Mouse (Mus musculus): ENCODE measurements around the gene Drg1. TPM values are rescaled to one million over a fixed set of nuclear protein-coding genes. Genes with fewer than 3 reads are reported as not detected.
A peak's percentile ranks its signal among the peaks of the same experiment; 100 is the strongest.

The Drg1 gene
- 150 and 155 TPM in 2 replicates for polyA plus RNA-seq (2014; fragmentation: Nextera tagmentation; extraction: Ambion mirVana)

DNA sequence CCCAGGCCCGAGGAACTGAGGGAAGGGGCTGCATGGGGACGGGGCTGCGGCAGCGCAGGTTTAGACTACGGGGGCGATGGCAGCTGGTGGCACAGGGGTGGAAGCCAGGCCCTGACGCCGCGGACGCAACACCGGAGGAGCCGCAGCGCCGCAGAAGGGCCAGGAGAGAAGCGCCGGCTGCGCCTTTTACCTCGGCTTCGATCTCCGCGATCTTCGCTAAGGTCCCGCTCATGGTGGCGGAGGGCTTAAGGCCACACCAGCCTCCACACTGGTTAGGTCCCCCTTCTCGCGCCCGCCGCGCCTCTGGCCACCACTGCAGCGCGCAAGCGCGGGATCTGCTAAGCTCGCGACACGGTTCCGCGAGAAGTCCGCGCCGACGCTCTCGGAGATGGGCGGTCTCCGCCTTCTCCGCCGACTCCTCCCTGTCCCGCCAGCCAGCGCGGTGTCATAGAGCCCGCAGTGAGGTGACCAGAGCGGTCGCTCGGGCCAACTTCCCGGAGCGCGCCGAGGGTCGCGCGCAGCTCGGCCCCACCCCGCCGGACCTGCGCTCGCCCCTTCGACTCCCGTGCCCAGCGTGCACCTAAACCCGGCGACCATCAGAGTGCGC is at the start of gene Drg1:
Gene Drg1 (minus strand): TSS at position 337 of the 607 bp plus-strand sequence.
- WGBS: under 1% methylated on average over 72 of the region's 72 CpGs
- ATAC-seq (ENCODE audit: insufficient number of reproducible peaks, insufficient read depth, low FRiP score, low read depth): peak; percentile 98

DNA sequence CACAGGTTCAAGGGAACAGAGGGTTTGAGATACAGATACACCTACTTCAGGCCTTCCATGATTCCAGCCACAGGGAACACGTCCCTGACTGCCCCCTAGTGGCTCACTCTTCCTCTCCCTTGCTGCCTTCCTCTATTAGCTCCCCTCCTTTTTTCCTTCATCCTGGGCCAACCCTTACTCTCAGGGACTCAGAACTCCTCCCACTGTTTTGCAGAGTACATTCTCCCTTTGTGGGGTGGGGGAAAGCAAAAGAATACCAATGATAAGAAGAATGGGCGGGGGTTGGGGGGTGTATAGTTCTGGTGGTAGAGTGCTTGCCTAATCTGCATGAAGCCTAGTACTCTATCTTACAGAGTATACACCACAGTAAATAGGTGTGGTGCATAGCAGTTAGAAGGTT is 47.9 kb upstream of the Drg1 start:
- 19% methylated on average over 2 of the region's 2 CpGs for WGBS
- Histone ChIP-seq H3K27me3 (ENCODE audit: control insufficient read depth, insufficient read depth, low read length) (no peaks in the 10 kb centered on the region), H3K27ac (replicated peaks in 1 of 2; ENCODE audit: control insufficient read depth in 1 of 2, insufficient read depth in 1 of 2, low read depth in 2 of 2, low read length in 2 of 2) (no peak overlapping the region), H3K4me2 (ENCODE audit: low read length) (no peak overlapping the region), H3K9ac (ENCODE audit: low read length) (no peak overlapping the region), H3K4me3 (ENCODE audit: control insufficient read depth in 1 of 2, insufficient read depth in 1 of 2, low read depth in 1 of 2, low read length in 2 of 2) (no peak overlapping the region), H3K36me3 (ENCODE audit: control insufficient read depth, insufficient read depth, low read length) (peaks cover 35% of the 10 kb centered on the region), H3K4me1 (ENCODE audit: control insufficient read depth in 2 of 2, insufficient read depth in 2 of 2, low read length in 2 of 2) (peaks cover 0 to 2% of the 10 kb centered on the region in 2 experiments; a peak in 2 of 4 replicates), H3K9me3 (ENCODE audit: control insufficient read depth, low read length) (no peaks in the 10 kb centered on the region)
- ATAC-seq (ENCODE audit: insufficient number of reproducible peaks, insufficient read depth, low FRiP score, low read depth): no peak

More for the DNA sequence above, at the start of gene Drg1:
- Histone ChIP-seq H3K9me3 (ENCODE audit: control insufficient read depth, low read length) (no peaks in the 10 kb centered on the region), H3K27me3 (ENCODE audit: control insufficient read depth, insufficient read depth, low read length) (no peaks in the 10 kb centered on the region), H3K36me3 (ENCODE audit: control insufficient read depth, insufficient read depth, low read length) (peaks cover 36% of the 10 kb centered on the region), H3K4me1 (ENCODE audit: control insufficient read depth in 2 of 2, insufficient read depth in 2 of 2, low read length in 2 of 2) (peaks cover 2 to 11% of the 10 kb centered on the region in 2 experiments), H3K27ac (replicated peaks in 1 of 2; ENCODE audit: control insufficient read depth in 1 of 2, insufficient read depth in 1 of 2, low read depth in 2 of 2, low read length in 2 of 2) (peak within 1 kb of the TSS; percentile 86 to 96), H3K4me3 (ENCODE audit: control insufficient read depth in 1 of 2, insufficient read depth in 1 of 2, low read depth in 1 of 2, low read length in 2 of 2) (peak within 1 kb of the TSS; percentile 89 to 98), H3K4me2 (ENCODE audit: low read length) (peak within 1 kb of the TSS; percentile 85), H3K9ac (ENCODE audit: low read length) (peak within 1 kb of the TSS; percentile 100)

DNA sequence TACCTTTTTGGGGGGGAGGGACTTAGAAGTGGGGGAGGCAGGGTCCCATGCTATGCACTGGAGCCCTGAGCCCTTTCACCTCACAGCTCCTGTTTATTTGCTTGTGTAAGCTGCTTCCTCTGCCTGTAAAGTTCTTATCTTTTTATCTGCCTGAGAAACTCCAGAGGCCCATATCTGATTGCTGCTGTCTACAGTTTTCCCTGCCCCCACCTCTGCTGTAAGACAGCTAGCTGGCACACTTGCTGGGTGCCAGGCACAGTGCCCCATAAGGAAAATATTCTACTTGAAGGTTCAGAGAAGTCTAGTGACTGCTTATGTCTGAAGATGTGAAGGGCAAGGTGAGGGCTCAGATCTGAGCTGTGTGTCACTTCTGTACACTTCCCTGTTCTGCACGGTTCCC is 47.1 kb upstream of the Drg1 start:
- no peak overlapping the region for H3K9ac ChIP-seq (ENCODE audit: low read length)
- H3K4me3 ChIP-seq (ENCODE audit: control insufficient read depth in 1 of 2, insufficient read depth in 1 of 2, low read depth in 1 of 2, low read length in 2 of 2): no peak overlapping the region
- ATAC-seq (ENCODE audit: insufficient number of reproducible peaks, insufficient read depth, low FRiP score, low read depth): no peak
- H3K9me3 ChIP-seq (ENCODE audit: control insufficient read depth, low read length): no peaks in the 10 kb centered on the region
- H3K4me2 ChIP-seq (ENCODE audit: low read length): no peak overlapping the region
- 96% methylated on average over 1 of the region's 1 CpGs for WGBS
- H3K27me3 ChIP-seq (ENCODE audit: control insufficient read depth, insufficient read depth, low read length): no peaks in the 10 kb centered on the region
- peaks cover 0 to 2% of the 10 kb centered on the region in 2 experiments; a peak in 2 of 4 replicates for H3K4me1 ChIP-seq (ENCODE audit: control insufficient read depth in 2 of 2, insufficient read depth in 2 of 2, low read length in 2 of 2)
- H3K27ac ChIP-seq (replicated peaks in 1 of 2; ENCODE audit: control insufficient read depth in 1 of 2, insufficient read depth in 1 of 2, low read depth in 2 of 2, low read length in 2 of 2): no peak overlapping the region
- H3K36me3 ChIP-seq (ENCODE audit: control insufficient read depth, insufficient read depth, low read length): peaks cover 43% of the 10 kb centered on the region

DNA sequence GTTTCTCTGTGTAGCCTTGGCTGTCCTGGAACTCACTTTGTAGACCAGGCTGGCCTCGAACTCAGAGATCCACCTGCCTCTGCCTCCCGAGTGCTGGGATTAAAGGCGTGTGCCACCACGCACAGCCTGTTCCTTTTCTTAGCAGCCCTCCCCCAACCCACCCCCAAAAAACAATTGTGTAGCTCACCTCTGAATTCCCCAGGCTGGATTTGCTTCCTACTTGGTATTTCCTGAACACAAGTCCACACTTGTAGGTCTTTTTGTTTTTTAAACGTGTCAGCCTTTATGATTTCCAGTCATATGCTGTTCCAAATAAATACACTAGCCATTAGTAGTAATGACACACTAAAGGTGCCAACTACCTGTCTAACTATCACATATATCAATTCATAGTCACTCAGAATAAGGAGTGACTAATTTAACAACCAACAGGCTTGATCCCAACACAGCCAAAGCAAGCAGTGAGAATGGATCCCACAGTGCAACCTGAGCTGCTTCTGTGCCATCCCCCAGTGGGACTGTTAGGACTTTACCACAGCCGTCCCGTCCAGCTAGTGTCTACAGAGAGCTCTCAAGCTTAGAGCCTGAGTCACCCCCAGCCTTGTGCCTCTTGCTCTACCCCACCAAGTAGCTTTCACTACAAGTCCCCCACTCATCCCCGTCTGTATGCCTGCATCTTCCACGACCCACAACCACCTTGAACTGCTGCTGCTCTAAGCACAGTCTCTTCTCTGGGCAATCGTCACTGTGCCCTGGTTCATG is 45.6 kb upstream of the Drg1 start:
- Histone ChIP-seq H3K36me3 (ENCODE audit: control insufficient read depth, insufficient read depth, low read length) (peaks cover 58% of the 10 kb centered on the region), H3K27ac (replicated peaks in 1 of 2; ENCODE audit: control insufficient read depth in 1 of 2, insufficient read depth in 1 of 2, low read depth in 2 of 2, low read length in 2 of 2) (no peak overlapping the region), H3K27me3 (ENCODE audit: control insufficient read depth, insufficient read depth, low read length) (no peaks in the 10 kb centered on the region), H3K9me3 (ENCODE audit: control insufficient read depth, low read length) (no peaks in the 10 kb centered on the region), H3K9ac (ENCODE audit: low read length) (no peak overlapping the region), H3K4me2 (ENCODE audit: low read length) (no peak overlapping the region), H3K4me3 (ENCODE audit: control insufficient read depth in 1 of 2, insufficient read depth in 1 of 2, low read depth in 1 of 2, low read length in 2 of 2) (no peak overlapping the region), H3K4me1 (ENCODE audit: control insufficient read depth in 2 of 2, insufficient read depth in 2 of 2, low read length in 2 of 2) (peaks cover 0 to 2% of the 10 kb centered on the region in 2 experiments; a peak in 2 of 4 replicates)
- 76% methylated on average over 9 of the region's 10 CpGs for WGBS
- no peak for ATAC-seq (ENCODE audit: insufficient number of reproducible peaks, insufficient read depth, low FRiP score, low read depth)

DNA sequence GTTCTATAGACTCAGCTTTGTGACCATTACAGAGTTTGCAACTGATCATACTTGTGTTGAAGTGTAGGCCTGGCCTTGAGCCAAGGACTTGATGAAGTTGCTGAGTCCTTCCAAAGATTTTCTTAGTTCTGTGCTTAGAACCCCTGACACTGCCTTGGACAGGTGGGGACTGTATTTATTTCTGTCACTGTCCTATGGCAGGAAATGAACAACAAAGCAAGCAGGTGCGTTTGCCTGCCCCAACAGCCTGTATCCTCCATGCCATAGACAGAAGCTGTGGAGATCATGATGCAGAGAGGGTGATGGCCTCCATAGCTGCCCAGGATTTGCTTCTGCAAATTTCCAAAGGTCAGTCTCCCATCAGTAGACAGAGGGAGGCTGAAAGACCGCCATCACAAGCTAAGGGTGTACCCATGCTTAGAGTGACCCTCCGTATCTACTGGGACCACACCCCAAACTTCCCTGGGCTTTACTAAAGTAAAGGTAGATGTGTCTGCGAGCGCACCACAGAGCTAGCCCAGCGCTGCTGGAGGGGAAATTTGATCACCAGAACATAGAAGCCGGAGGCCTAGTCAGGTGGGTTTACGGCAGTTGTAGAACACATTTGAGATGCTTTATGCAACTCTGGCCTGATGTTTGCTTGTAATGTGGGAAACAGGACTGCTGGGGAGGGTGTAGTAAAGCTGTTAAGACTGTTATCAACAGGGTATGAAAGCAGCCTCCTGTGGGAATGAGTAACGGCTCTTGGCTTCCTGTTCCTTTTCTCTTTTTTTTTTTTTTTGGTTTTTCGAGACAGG is 44.8 kb upstream of the Drg1 start:
- Histone ChIP-seq H3K4me1 (ENCODE audit: control insufficient read depth in 2 of 2, insufficient read depth in 2 of 2, low read length in 2 of 2) (peaks cover 0 to 2% of the 10 kb centered on the region in 2 experiments; a peak in 2 of 4 replicates), H3K36me3 (ENCODE audit: control insufficient read depth, insufficient read depth, low read length) (peaks cover 66% of the 10 kb centered on the region), H3K9me3 (ENCODE audit: control insufficient read depth, low read length) (no peaks in the 10 kb centered on the region), H3K4me3 (ENCODE audit: control insufficient read depth in 1 of 2, insufficient read depth in 1 of 2, low read depth in 1 of 2, low read length in 2 of 2) (no peak overlapping the region), H3K27ac (replicated peaks in 1 of 2; ENCODE audit: control insufficient read depth in 1 of 2, insufficient read depth in 1 of 2, low read depth in 2 of 2, low read length in 2 of 2) (no peak overlapping the region), H3K9ac (ENCODE audit: low read length) (no peak overlapping the region), H3K4me2 (ENCODE audit: low read length) (no peak overlapping the region), H3K27me3 (ENCODE audit: control insufficient read depth, insufficient read depth, low read length) (no peaks in the 10 kb centered on the region)
- peak; percentile 27; the same call in 1 of the 2 replicates for ATAC-seq (ENCODE audit: insufficient number of reproducible peaks, insufficient read depth, low FRiP score, low read depth)
- 86% methylated on average over 9 of the region's 10 CpGs for WGBS

DNA sequence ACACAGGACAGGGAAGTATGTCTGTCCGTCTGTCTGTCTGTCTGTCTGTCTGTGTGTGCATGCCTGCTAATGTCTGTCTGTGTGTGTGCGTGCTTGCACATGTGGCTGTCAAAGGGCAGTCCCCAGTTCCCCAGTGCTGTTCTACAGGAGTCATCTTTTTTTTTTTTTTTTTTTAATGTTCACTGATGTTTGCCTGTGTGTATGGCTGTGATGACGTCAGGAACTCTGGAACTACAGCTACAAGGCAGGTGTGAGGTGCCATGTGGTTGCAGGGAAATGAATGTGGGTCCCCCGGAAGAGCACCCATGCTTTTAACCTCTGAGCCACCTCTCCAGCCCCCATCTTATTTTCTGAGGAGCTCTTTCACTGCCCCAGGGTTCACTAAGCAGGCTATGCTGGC is 43.7 kb upstream of the Drg1 start:
- H3K9me3 ChIP-seq (ENCODE audit: control insufficient read depth, low read length): no peaks in the 10 kb centered on the region
- H3K27ac ChIP-seq (replicated peaks in 1 of 2; ENCODE audit: control insufficient read depth in 1 of 2, insufficient read depth in 1 of 2, low read depth in 2 of 2, low read length in 2 of 2): no peak overlapping the region

DNA sequence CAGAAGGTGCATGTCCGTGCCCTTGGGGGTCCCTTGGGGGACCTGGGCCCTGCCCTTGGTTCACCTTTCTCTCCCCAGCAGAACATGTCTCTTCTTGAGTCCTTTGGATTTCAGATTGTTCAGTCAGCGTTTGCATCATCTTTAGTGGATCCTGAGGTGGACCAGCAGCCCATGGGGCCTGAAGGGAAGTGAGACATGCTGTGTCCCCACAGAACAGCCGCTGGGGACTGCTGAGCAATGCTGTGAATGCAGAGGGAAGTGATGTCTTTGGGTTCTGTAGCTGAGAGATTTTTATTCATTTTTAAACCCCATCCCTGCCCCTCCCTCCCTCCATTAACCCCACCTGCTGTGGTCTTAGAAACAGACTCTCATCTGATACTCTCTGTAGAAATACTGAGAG is 41.7 kb upstream of the Drg1 start:
- H3K4me2 ChIP-seq (ENCODE audit: low read length): no peak overlapping the region
- no peak overlapping the region for H3K9ac ChIP-seq (ENCODE audit: low read length)
- no peaks in the 10 kb centered on the region for H3K27me3 ChIP-seq (ENCODE audit: control insufficient read depth, insufficient read depth, low read length)
- no peak for ATAC-seq (ENCODE audit: insufficient number of reproducible peaks, insufficient read depth, low FRiP score, low read depth)
- 93% methylated on average over 3 of the region's 3 CpGs for WGBS
- peaks cover 2 to 4% of the 10 kb centered on the region in 2 experiments; a peak in 3 of 4 replicates for H3K4me1 ChIP-seq (ENCODE audit: control insufficient read depth in 2 of 2, insufficient read depth in 2 of 2, low read length in 2 of 2)
- H3K4me3 ChIP-seq (ENCODE audit: control insufficient read depth in 1 of 2, insufficient read depth in 1 of 2, low read depth in 1 of 2, low read length in 2 of 2): no peak overlapping the region
- no peak overlapping the region for H3K27ac ChIP-seq (replicated peaks in 1 of 2; ENCODE audit: control insufficient read depth in 1 of 2, insufficient read depth in 1 of 2, low read depth in 2 of 2, low read length in 2 of 2)
- H3K36me3 ChIP-seq (ENCODE audit: control insufficient read depth, insufficient read depth, low read length): peaks cover 97% of the 10 kb centered on the region
- no peaks in the 10 kb centered on the region for H3K9me3 ChIP-seq (ENCODE audit: control insufficient read depth, low read length)

More for the DNA sequence above, 43.7 kb upstream of the Drg1 start:
- H3K4me2 ChIP-seq (ENCODE audit: low read length): no peak overlapping the region
- WGBS: 83% methylated on average over 4 of the region's 4 CpGs
- H3K36me3 ChIP-seq (ENCODE audit: control insufficient read depth, insufficient read depth, low read length): peaks cover 77% of the 10 kb centered on the region
- no peak overlapping the region for H3K4me3 ChIP-seq (ENCODE audit: control insufficient read depth in 1 of 2, insufficient read depth in 1 of 2, low read depth in 1 of 2, low read length in 2 of 2)
- H3K9ac ChIP-seq (ENCODE audit: low read length): no peak overlapping the region
- H3K27me3 ChIP-seq (ENCODE audit: control insufficient read depth, insufficient read depth, low read length): no peaks in the 10 kb centered on the region
- peaks cover 0 to 2% of the 10 kb centered on the region in 2 experiments; a peak in 2 of 4 replicates for H3K4me1 ChIP-seq (ENCODE audit: control insufficient read depth in 2 of 2, insufficient read depth in 2 of 2, low read length in 2 of 2)
- no peak for ATAC-seq (ENCODE audit: insufficient number of reproducible peaks, insufficient read depth, low FRiP score, low read depth)
